19 mouse cellular contexts compared by ENCODE assay signal in genomic region chr5:74288206-74288605, GRCm38 (mm10).
"Had no signal": no experiment of that assay in that cellular context is flagged by ENCODE, and none has a peak within 500 bp of the region (broad histone marks: within the 10 kb centered on the region; RNA-seq: fewer than 3 reads in every experiment).

No protein-coding gene starts in this region.

- H3K36me3 ChIP-seq: midbrain, embryonic 10.5 days; midbrain, embryonic 12.5 days; neural tube, embryonic 13.5 days; neural tube, embryonic 15.5 days; stomach, embryonic 15.5 days had no signal

- H3K27me3 ChIP-seq: midbrain, embryonic 12.5 days; neural tube, embryonic 13.5 days; neural tube, embryonic 15.5 days; stomach, embryonic 15.5 days had no signal

- DNase-seq: lung, adult 18-20 months; lung, embryonic 14.5 days; lung, postnatal 10 days; lung, postnatal 4 days; midbrain, embryonic 14.5 days; retina, postnatal 1 day; right cerebral cortex, adult 18-20 months; right cerebral cortex, postnatal 14 days; thymus, adult 18-20 months; thymus, postnatal 14 days; thymus, postnatal 36 days had no signal

- H3K27ac ChIP-seq: midbrain, embryonic 10.5 days; midbrain, embryonic 12.5 days; neural tube, embryonic 13.5 days; stomach, embryonic 15.5 days; stomach, postnatal 0 days had no signal

- H3K4me2 ChIP-seq: lung, embryonic 14.5 days; midbrain, embryonic 12.5 days; neural tube, embryonic 13.5 days; neural tube, embryonic 15.5 days; stomach, embryonic 15.5 days had no signal

- ATAC-seq: midbrain, embryonic 16.5 days had no signal

- H3K4me3 ChIP-seq: midbrain, embryonic 10.5 days; midbrain, embryonic 12.5 days; myocyte; neural tube, embryonic 13.5 days; neural tube, embryonic 15.5 days; stomach, embryonic 15.5 days had no signal

- H3K9me3 ChIP-seq: midbrain, embryonic 10.5 days; midbrain, embryonic 12.5 days; neural tube, embryonic 13.5 days; neural tube, embryonic 15.5 days; stomach, embryonic 15.5 days had no signal

- H3K9ac ChIP-seq: lung, embryonic 14.5 days; midbrain, embryonic 12.5 days; neural tube, embryonic 13.5 days; neural tube, embryonic 15.5 days; stomach, embryonic 15.5 days had no signal
